17 mouse cellular contexts compared by ENCODE assay signal in the genomic region with DNA sequence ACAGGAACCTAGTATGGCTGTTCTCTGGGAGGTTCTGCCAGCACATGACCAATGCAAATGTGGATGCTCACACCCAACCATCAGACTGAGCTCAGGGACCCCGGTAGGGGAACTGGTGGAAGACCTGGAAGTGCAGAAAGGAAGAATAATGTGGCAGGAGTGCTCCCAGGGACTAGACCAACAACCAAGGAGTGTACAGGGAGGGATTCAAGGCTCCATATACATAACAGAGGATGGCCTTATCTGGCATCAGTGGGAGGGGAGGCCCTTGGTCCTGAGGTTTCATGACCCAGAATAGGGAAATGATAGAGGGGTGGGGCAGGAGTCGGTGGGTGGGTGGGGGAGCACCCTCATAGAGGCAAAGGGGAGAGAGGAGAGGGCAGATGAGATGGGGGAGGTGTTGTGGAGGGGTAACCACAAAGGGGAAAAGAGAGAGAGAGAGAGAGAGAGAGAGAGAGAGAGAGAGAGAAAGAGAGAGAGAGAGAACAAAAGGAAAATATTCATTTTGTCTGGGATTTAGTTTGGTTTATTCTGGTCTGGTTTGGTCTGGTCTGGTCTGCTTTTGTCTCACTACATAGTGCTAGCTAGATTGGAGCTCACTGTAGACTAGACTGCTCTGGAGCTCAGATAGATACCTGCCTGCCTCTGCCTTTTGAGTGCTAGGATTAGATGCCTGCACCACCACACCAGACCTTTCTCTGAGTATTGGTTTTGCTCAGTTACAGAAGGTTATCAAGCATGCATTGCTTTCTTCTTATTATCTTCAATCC.
"Had no signal": no experiment of that assay in that cellular context is flagged by ENCODE, and none has a peak within 500 bp of the region (broad histone marks: within the 10 kb centered on the region; RNA-seq: fewer than 3 reads in every experiment).

No protein-coding gene starts in this region.

- DNase-seq: liver, postnatal 0 days; lung, adult 2 months; lung, postnatal 14 days; lung, postnatal 36 days; right cerebral cortex, postnatal 14 days; thymus, postnatal 14 days; thymus, postnatal 36 days had no signal

- H3K9ac ChIP-seq: liver, postnatal 0 days; lung, embryonic 15.5 days; midbrain, embryonic 13.5 days; midbrain, embryonic 15.5 days; neural tube, embryonic 12.5 days; stomach, embryonic 15.5 days had no signal

- H3K27me3 ChIP-seq: lung, embryonic 15.5 days; megakaryocyte, embryonic 14.5 days; midbrain, embryonic 13.5 days; midbrain, embryonic 15.5 days; neural tube, embryonic 12.5 days; stomach, embryonic 15.5 days had no signal

- H3K4me1 ChIP-seq: lung, embryonic 15.5 days; megakaryocyte, embryonic 14.5 days; midbrain, embryonic 13.5 days; midbrain, embryonic 15.5 days; neural tube, embryonic 12.5 days; stomach, embryonic 15.5 days had no signal

- H3K36me3 ChIP-seq: lung, embryonic 15.5 days; midbrain, embryonic 13.5 days; midbrain, embryonic 15.5 days; neural tube, embryonic 12.5 days; stomach, embryonic 15.5 days had no signal

- ATAC-seq: liver, postnatal 0 days; lung, postnatal 0 days; midbrain, embryonic 13.5 days; midbrain, embryonic 15.5 days had no signal

- H3K9me3 ChIP-seq: lung, embryonic 15.5 days; megakaryocyte, embryonic 14.5 days; midbrain, embryonic 13.5 days; midbrain, embryonic 15.5 days; neural tube, embryonic 12.5 days; stomach, embryonic 15.5 days had no signal

- H3K4me2 ChIP-seq: lung, embryonic 15.5 days; midbrain, embryonic 11.5 days; midbrain, embryonic 13.5 days; midbrain, embryonic 15.5 days; neural tube, embryonic 12.5 days; stomach, embryonic 15.5 days had no signal

- H3K27ac ChIP-seq: lung, embryonic 15.5 days; macrophage; midbrain, embryonic 13.5 days; midbrain, embryonic 15.5 days; neural tube, embryonic 12.5 days; stomach, embryonic 15.5 days; stomach, postnatal 0 days had no signal

- H3K4me3 ChIP-seq: lung, embryonic 15.5 days; megakaryocyte, embryonic 14.5 days; midbrain, embryonic 13.5 days; midbrain, embryonic 15.5 days; neural tube, embryonic 12.5 days; stomach, embryonic 15.5 days had no signal
